Mouse (Mus musculus) cerebellum, adult 2 months (tissue): ENCODE measurements at regions not wholly inside any gene's neighbourhood (a gene's known extent, or its start where the extent isn't known, plus 50 kb on each side); places are given as distances from the start of the nearest gene placed in this dataset.

Source experiments
- CTCF ChIP-seq: fragments of 200-500 bp; IDR thresholded peaks from 2 replicates; pipeline ENCODE4 v1.5.1; 2011; ENCODE audit warnings: low read depth, mild to moderate bottlenecking, control low read depth, low read length, moderate library complexity, borderline replicate concordance; ENCODE audit not compliant: insufficient read depth
- POLR2A ChIP-seq: fragments of 200-500 bp; IDR thresholded peaks from 2 replicates; pipeline ENCODE4 v1.6.1; 2011; ENCODE audit warnings: low read length, control low read depth, borderline replicate concordance; ENCODE audit not compliant: insufficient read depth

DNA sequence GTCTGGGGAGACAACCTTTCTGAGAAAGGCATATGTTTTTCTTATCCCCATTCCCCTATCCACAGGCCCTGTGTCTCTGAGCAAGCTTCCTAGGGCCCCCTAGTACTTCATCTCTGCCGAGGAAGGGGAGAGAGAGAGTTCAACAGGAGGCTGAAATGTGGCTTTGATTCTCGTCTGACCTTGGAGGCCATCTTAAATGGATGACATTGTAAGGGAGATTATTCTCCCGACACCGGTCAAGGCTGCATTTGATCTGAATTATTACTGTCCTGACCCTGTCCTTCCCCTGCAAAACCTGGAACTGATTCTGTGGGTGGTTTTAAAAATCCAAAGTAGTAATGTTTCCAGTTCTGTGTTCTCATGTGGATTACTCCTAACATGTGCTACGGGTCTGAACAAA lies 1098.9 kb downstream of the Mrps31 start:
- TF ChIP-seq POLR2A, result no peak
- no peak for TF ChIP-seq CTCF
